Mouse (Mus musculus) frontal cortex, postnatal 36 days (tissue): Measurements from ENCODE around the gene Stx6.
"Not testable (repeated sequence)": the region's sequence is repeated elsewhere in the genome, so short reads cannot be mapped to it uniquely, and the experiment has no call there.

Source experiments
- DNase-seq, 2 experiments: peaks; one replicate each; pipeline ENCODE4 v3.0.0; 2022; ENCODE audit warnings: low spot score in 2 of 2

Stx6 gene

GRCm38 (mm10) chr1:155167453-155167852 lies 8.9 kb downstream of the Stx6 start:
- no peak for DNase-seq

- no peak for DNase-seq
These were observed 11.4 kb downstream of the Stx6 start for GRCm38 (mm10) chr1:155169935-155170334.

- DNase-seq, result no peak
These were observed 14.6 kb downstream of the Stx6 start for GRCm38 (mm10) chr1:155172895-155173643.

- not testable (repeated sequence) for DNase-seq
These were observed 15.1 kb downstream of the Stx6 start for GRCm38 (mm10) chr1:155173644-155174016.

- no peak for DNase-seq
These were observed 15.9 kb downstream of the Stx6 start for GRCm38 (mm10) chr1:155174424-155174823.

GRCm38 (mm10) chr1:155178192-155178924 lies 19.8 kb downstream of the Stx6 start:
- DNase-seq, result no peak

- DNase-seq, result no peak
These were observed 25.7 kb downstream of the Stx6 start for GRCm38 (mm10) chr1:155184191-155184590.

GRCm38 (mm10) chr1:155188656-155189055 lies 30.1 kb downstream of the Stx6 start:
- DNase-seq, result no peak

- no peak for DNase-seq
These were observed 32.7 kb downstream of the Stx6 start for GRCm38 (mm10) chr1:155191219-155191618.

- DNase-seq, result no peak
These were observed 33.2 kb downstream of the Stx6 start for GRCm38 (mm10) chr1:155191671-155192070.

GRCm38 (mm10) chr1:155192805-155193368 lies 34.4 kb downstream of the Stx6 start:
- no peak for DNase-seq

- no peak for DNase-seq
These were observed 38.2 kb downstream of the Stx6 start for GRCm38 (mm10) chr1:155196691-155197090.

- no peak for DNase-seq
These were observed 41.0 kb downstream of the Stx6 start for GRCm38 (mm10) chr1:155199522-155199921.

- DNase-seq, result no peak
These were observed 42.5 kb downstream of the Stx6 start for GRCm38 (mm10) chr1:155200967-155201366.

GRCm38 (mm10) chr1:155201373-155201879 lies 42.9 kb downstream of the Stx6 start:
- DNase-seq, result no peak

- no peak for DNase-seq
These were observed 43.4 kb downstream of the Stx6 start for GRCm38 (mm10) chr1:155201914-155202313.

- no peak for DNase-seq
These were observed 44.0 kb downstream of the Stx6 start for GRCm38 (mm10) chr1:155202472-155202871.

GRCm38 (mm10) chr1:155203101-155203500 lies 44.6 kb downstream of the Stx6 start:
- no peak for DNase-seq

GRCm38 (mm10) chr1:155203954-155204353 lies 45.4 kb downstream of the Stx6 start:
- DNase-seq, result no peak

GRCm38 (mm10) chr1:155204560-155205162 lies 46.1 kb downstream of the Stx6 start:
- peak in 1 of 2 experiments; percentile 64 for DNase-seq

GRCm38 (mm10) chr1:155205311-155205710 lies 46.8 kb downstream of the Stx6 start:
- no peak for DNase-seq
